Mouse (Mus musculus): Measurements from ENCODE around the gene Tmem151b. TPM values are rescaled to one million over a fixed set of nuclear protein-coding genes. Genes with fewer than 3 reads are reported as not detected.

The Tmem151b gene
- total RNA-seq, 1 experiment: 2.1 TPM

- Histone ChIP-seq H3K9ac (ENCODE audit: insufficient read depth, low read depth, low read length, poor library complexity, severe bottlenecking) (peak overlapping the region; percentile 48), H3K4me3 (ENCODE audit: insufficient read depth in 1 of 2, low read depth in 1 of 2, low read length in 2 of 2, poor library complexity in 1 of 2, severe bottlenecking in 1 of 2) (peak overlapping the region in 1 of 2 experiments; percentile 37; a peak in 3 of 4 replicates)
Observed at GRCm38 (mm10) chr17:45585725-45586448, 36.4 kb upstream of the Tmem151b start.

GRCm38 (mm10) chr17:45584939-45585678, 35.6 kb upstream of the Tmem151b start:
- in situ Hi-C loops (cut with MboI; ENCODE audit: low sequenced_read_pairs in 2 of 2, unreplicated experiment in 2 of 2): loop anchor here in 1 of 2 experiments (5.0 kb wide), 1 partner anchor 42 kb away; no protein-coding TSS in a partner anchor
- Histone ChIP-seq H3K4me3 (ENCODE audit: insufficient read depth in 1 of 2, low read depth in 1 of 2, low read length in 2 of 2, poor library complexity in 1 of 2, severe bottlenecking in 1 of 2) (peak overlapping the region; percentile 26 to 40; a peak in 2 of 4 replicates), H3K9ac (ENCODE audit: insufficient read depth, low read depth, low read length, poor library complexity, severe bottlenecking) (peak overlapping the region; percentile 8; the same call in 1 of the 2 replicates), H3K36me3 (ENCODE audit: control insufficient read depth, insufficient read depth, low read length, poor library complexity, severe bottlenecking) (peaks cover 49% of the 10 kb centered on the region), H3K9me3 (ENCODE audit: control insufficient read depth, insufficient read depth, low read depth, low read length) (no peaks in the 10 kb centered on the region), H3K4me1 (ENCODE audit: control insufficient read depth in 2 of 2, insufficient read depth in 2 of 2, low read length in 2 of 2, poor library complexity in 1 of 2) (peaks cover 7 to 32% of the 10 kb centered on the region in 2 experiments), H3K27ac (ENCODE audit: insufficient read depth, low read depth, low read length, poor library complexity, severe bottlenecking) (peak overlapping the region; percentile 58; the same call in 1 of the 2 replicates)
- TF ChIP-seq CHD2 (IDR thresholded peaks at IDR 0.05; ENCODE audit: low read depth, low read length): peak; percentile 2; the same call in 1 of the 2 replicates
- peak; percentile 26; the same call in 1 of the 2 replicates for TF ChIP-seq ZC3H11A (IDR thresholded peaks at IDR 0.05; ENCODE audit: borderline replicate concordance, low read depth, low read length)
- TF ChIP-seq ZNF384 (IDR thresholded peaks at IDR 0.05; ENCODE audit: low read depth, low read length): no peak
- TF ChIP-seq HCFC1 (IDR thresholded peaks at IDR 0.05; ENCODE audit: borderline replicate concordance, insufficient read depth, low read length): 0 out of 2 replicates have a peak, but pooled peaks have one; percentile 17
- TF ChIP-seq MAFK (IDR thresholded peaks at IDR 0.05; ENCODE audit: insufficient read depth, low read depth, low read length): no peak
- DNase-seq (ENCODE audit: low read depth, low spot score): no peak

More at GRCm38 (mm10) chr17:45585725-45586448, 36.4 kb upstream of the Tmem151b start:
- TF ChIP-seq MAFK (IDR thresholded peaks at IDR 0.05; ENCODE audit: insufficient read depth, low read depth, low read length): no peak
- TF ChIP-seq ZC3H11A (IDR thresholded peaks at IDR 0.05; ENCODE audit: borderline replicate concordance, low read depth, low read length): no peak
- TF ChIP-seq CHD2 (IDR thresholded peaks at IDR 0.05; ENCODE audit: low read depth, low read length): no peak
- TF ChIP-seq ZNF384 (IDR thresholded peaks at IDR 0.05; ENCODE audit: low read depth, low read length): no peak
- TF ChIP-seq HCFC1 (IDR thresholded peaks at IDR 0.05; ENCODE audit: borderline replicate concordance, insufficient read depth, low read length): no peak
- in situ Hi-C loops (cut with MboI; ENCODE audit: low sequenced_read_pairs in 2 of 2, unreplicated experiment in 2 of 2): loop anchor here in 1 of 2 experiments (5.0 kb wide), 1 partner anchor 41 kb away; no protein-coding TSS in a partner anchor
- H3K27ac ChIP-seq (ENCODE audit: insufficient read depth, low read depth, low read length, poor library complexity, severe bottlenecking): peak overlapping the region; percentile 56
- DNase-seq (ENCODE audit: low read depth, low spot score): no peak
- peaks cover 7 to 32% of the 10 kb centered on the region in 2 experiments for H3K4me1 ChIP-seq (ENCODE audit: control insufficient read depth in 2 of 2, insufficient read depth in 2 of 2, low read length in 2 of 2, poor library complexity in 1 of 2)
- H3K9me3 ChIP-seq (ENCODE audit: control insufficient read depth, insufficient read depth, low read depth, low read length): no peaks in the 10 kb centered on the region
- peaks cover 55% of the 10 kb centered on the region for H3K36me3 ChIP-seq (ENCODE audit: control insufficient read depth, insufficient read depth, low read length, poor library complexity, severe bottlenecking)

GRCm38 (mm10) chr17:45584096-45584896, 34.8 kb upstream of the Tmem151b start:
- peak overlapping the region; percentile 26 to 40; a peak in 2 of 4 replicates for H3K4me3 ChIP-seq (ENCODE audit: insufficient read depth in 1 of 2, low read depth in 1 of 2, low read length in 2 of 2, poor library complexity in 1 of 2, severe bottlenecking in 1 of 2)
- H3K4me1 ChIP-seq (ENCODE audit: control insufficient read depth in 2 of 2, insufficient read depth in 2 of 2, low read length in 2 of 2, poor library complexity in 1 of 2): peaks cover 7 to 39% of the 10 kb centered on the region in 2 experiments
- peak overlapping the region; percentile 58 for H3K27ac ChIP-seq (ENCODE audit: insufficient read depth, low read depth, low read length, poor library complexity, severe bottlenecking)
- H3K36me3 ChIP-seq (ENCODE audit: control insufficient read depth, insufficient read depth, low read length, poor library complexity, severe bottlenecking): peaks cover 40% of the 10 kb centered on the region
- H3K9ac ChIP-seq (ENCODE audit: insufficient read depth, low read depth, low read length, poor library complexity, severe bottlenecking): peak overlapping the region; percentile 55
- DNase-seq (ENCODE audit: low read depth, low spot score): no peak
- TF ChIP-seq CHD2 (IDR thresholded peaks at IDR 0.05; ENCODE audit: low read depth, low read length) (peak; percentile 17; the same call in 1 of the 2 replicates), ZNF384 (IDR thresholded peaks at IDR 0.05; ENCODE audit: low read depth, low read length) (no peak)
- no peaks in the 10 kb centered on the region for H3K9me3 ChIP-seq (ENCODE audit: control insufficient read depth, insufficient read depth, low read depth, low read length)
- in situ Hi-C loops (cut with MboI; ENCODE audit: low sequenced_read_pairs in 2 of 2, unreplicated experiment in 2 of 2): no loop called here

GRCm38 (mm10) chr17:45582715-45583355, 33.4 kb upstream of the Tmem151b start:
- peaks cover 27% of the 10 kb centered on the region for H3K36me3 ChIP-seq (ENCODE audit: control insufficient read depth, insufficient read depth, low read length, poor library complexity, severe bottlenecking)
- no peak overlapping the region for H3K27ac ChIP-seq (ENCODE audit: insufficient read depth, low read depth, low read length, poor library complexity, severe bottlenecking)
- H3K4me1 ChIP-seq (ENCODE audit: control insufficient read depth in 2 of 2, insufficient read depth in 2 of 2, low read length in 2 of 2, poor library complexity in 1 of 2): peaks cover 7 to 40% of the 10 kb centered on the region in 2 experiments
- no peak overlapping the region for H3K9ac ChIP-seq (ENCODE audit: insufficient read depth, low read depth, low read length, poor library complexity, severe bottlenecking)
- TF ChIP-seq ZC3H11A (IDR thresholded peaks at IDR 0.05; ENCODE audit: borderline replicate concordance, low read depth, low read length): no peak
- no peak for TF ChIP-seq ZNF384 (IDR thresholded peaks at IDR 0.05; ENCODE audit: low read depth, low read length)
- TF ChIP-seq HCFC1 (IDR thresholded peaks at IDR 0.05; ENCODE audit: borderline replicate concordance, insufficient read depth, low read length): no peak
- H3K4me3 ChIP-seq (ENCODE audit: insufficient read depth in 1 of 2, low read depth in 1 of 2, low read length in 2 of 2, poor library complexity in 1 of 2, severe bottlenecking in 1 of 2): no peak overlapping the region
- no peaks in the 10 kb centered on the region for H3K9me3 ChIP-seq (ENCODE audit: control insufficient read depth, insufficient read depth, low read depth, low read length)
- in situ Hi-C loops (cut with MboI; ENCODE audit: low sequenced_read_pairs in 2 of 2, unreplicated experiment in 2 of 2): no loop called here
- DNase-seq (ENCODE audit: low read depth, low spot score): no peak

Measured in ES-E14 (cell line).